Mouse (Mus musculus): ENCODE results near the gene Rab23.

Gene Rab23

GRCm38 (mm10) chr1:33719733-33720225 is at the start of gene Rab23:
TSS of gene Rab23 (plus strand) at chr1:33719887.
- DNase-seq = peak; percentile 90 to 94

- DNase-seq = peak; percentile 72 to 74
Observed at GRCm38 (mm10) chr1:33670164-33670616, 49.5 kb upstream of the Rab23 start.

- no peak for DNase-seq
Observed at GRCm38 (mm10) chr1:33671441-33671840, 48.2 kb upstream of the Rab23 start.

GRCm38 (mm10) chr1:33672083-33672482 is 47.6 kb upstream of the Rab23 start:
- no peak for DNase-seq

- DNase-seq = peak; percentile 82 to 84
Observed at GRCm38 (mm10) chr1:33672514-33672913, 47.2 kb upstream of the Rab23 start.

- no peak for DNase-seq
Observed at GRCm38 (mm10) chr1:33673158-33673960, 46.3 kb upstream of the Rab23 start.

- no peak for DNase-seq
Observed at GRCm38 (mm10) chr1:33680435-33680834, 39.3 kb upstream of the Rab23 start.

- DNase-seq = no peak
Observed at GRCm38 (mm10) chr1:33680890-33681289, 38.8 kb upstream of the Rab23 start.

GRCm38 (mm10) chr1:33684459-33684858 is 35.2 kb upstream of the Rab23 start:
- DNase-seq = peak; percentile 32 to 44

- DNase-seq = no peak
Observed at GRCm38 (mm10) chr1:33688810-33689209, 30.9 kb upstream of the Rab23 start.

GRCm38 (mm10) chr1:33689446-33690086 is 30.1 kb upstream of the Rab23 start:
- DNase-seq = no peak

GRCm38 (mm10) chr1:33690087-33690448 is 29.6 kb upstream of the Rab23 start:
- DNase-seq = no peak

- no peak for DNase-seq
Observed at GRCm38 (mm10) chr1:33693893-33694292, 25.8 kb upstream of the Rab23 start.

GRCm38 (mm10) chr1:33696016-33696415 is 23.7 kb upstream of the Rab23 start:
- no peak for DNase-seq

- DNase-seq = no peak
Observed at GRCm38 (mm10) chr1:33701244-33701643, 18.4 kb upstream of the Rab23 start.

GRCm38 (mm10) chr1:33709615-33710014 is 10.1 kb upstream of the Rab23 start:
- no peak for DNase-seq

GRCm38 (mm10) chr1:33712026-33712425 is 7.7 kb upstream of the Rab23 start:
- no peak for DNase-seq

- DNase-seq = no peak
Observed at GRCm38 (mm10) chr1:33714796-33715195, 4.9 kb upstream of the Rab23 start.

GRCm38 (mm10) chr1:33717636-33718035 is 2.1 kb upstream of the Rab23 start:
- no peak for DNase-seq

- DNase-seq = no peak
Observed at GRCm38 (mm10) chr1:33720231-33720630, 544 bp downstream of the Rab23 start.

GRCm38 (mm10) chr1:33721020-33721419 is 1.3 kb downstream of the Rab23 start:
- no peak for DNase-seq

GRCm38 (mm10) chr1:33724516-33724915 is 4.8 kb downstream of the Rab23 start:
- no peak for DNase-seq

GRCm38 (mm10) chr1:33725086-33725485 is 5.4 kb downstream of the Rab23 start:
- no peak for DNase-seq

GRCm38 (mm10) chr1:33733044-33733443 is 13.4 kb downstream of the Rab23 start:
- DNase-seq = no peak
